Mouse (Mus musculus) telencephalon, adult 2 months (tissue): ENCODE measurements around the gene Ddx23.

Source experiments
- DNase-seq: peaks from one replicate; pipeline ENCODE4 v3.0.0-alpha.2; 2011; ENCODE audit warnings: low read depth, low spot score

Gene Ddx23

DNA sequence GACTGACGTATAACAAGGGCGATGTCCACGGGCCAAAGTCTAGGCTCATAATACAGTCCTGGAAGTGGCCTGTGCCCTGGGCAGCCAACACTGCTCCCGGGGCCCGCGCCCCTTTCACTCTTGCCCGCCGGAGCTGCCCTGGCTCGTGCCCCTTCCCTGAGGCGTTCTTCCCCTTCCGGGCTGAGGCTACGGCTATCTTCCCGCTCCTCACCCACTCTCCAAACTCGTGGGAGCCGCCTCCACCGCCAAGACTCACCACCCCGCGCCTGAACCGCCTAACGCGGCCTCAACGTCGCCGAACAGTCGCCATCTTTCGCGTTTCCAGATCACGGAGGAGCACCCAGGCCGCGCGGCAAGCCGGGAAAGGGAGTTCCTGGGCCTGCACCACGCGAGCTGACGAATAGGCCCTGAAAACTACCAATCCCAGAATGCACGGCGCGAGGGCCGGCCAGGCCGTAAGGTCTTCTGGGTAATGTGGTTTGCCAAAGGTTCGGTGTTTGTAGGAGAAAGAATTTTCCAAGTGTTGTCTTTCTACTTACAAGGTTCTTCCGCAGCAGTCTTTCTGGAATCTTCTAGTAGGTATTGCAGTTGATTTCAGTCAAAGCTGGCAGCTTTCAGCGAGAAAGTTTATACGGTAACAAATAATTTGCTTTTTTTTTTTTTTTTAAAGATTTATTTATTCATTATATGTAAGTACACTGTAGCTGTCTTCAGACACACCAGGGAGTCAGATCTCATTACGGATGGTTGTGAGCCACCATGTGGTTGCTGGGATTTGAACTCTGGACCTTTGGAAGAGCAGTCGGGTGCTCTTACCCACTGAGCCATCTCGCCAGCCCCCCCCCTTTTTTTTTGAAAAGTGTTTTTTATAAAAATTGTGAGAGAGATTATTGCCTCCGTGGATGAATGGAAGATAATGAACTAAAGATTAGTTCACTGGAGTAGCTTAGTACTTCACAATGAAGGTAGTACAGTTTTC is at the start of gene Ddx23:
TSS of gene Ddx23 (minus strand) at position 328 of the 979 bp plus-strand sequence.
- DNase-seq: peak; percentile 98

- no peak for DNase-seq
These were observed 47.7 kb upstream of the Ddx23 start for GRCm38 (mm10) chr15:98710442-98710841.

- DNase-seq: peak; percentile 93
These were observed 45.2 kb upstream of the Ddx23 start, which contains the start of gene Ccdc65 for GRCm38 (mm10) chr15:98707766-98708372. TSS of gene Ccdc65 (plus strand) at chr15:98708207.

DNA sequence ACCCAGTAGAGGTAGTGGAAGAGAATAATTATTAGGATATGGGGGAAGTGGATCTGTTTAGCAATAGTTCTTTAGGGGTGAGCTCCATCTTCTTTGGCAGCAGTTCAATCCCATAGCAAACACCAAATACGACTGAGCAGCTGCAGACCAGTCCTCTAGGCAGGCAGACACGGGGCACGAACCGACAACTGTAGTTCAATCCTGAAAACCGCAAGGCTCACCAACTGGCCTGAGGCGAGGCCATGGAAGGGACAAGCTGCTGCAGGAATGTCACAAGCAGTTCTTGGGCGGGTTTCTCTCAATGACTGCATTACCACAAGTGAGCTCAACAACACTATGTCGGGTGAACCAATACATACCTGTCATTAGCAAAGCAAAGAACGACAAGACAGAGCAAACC is 41.6 kb upstream of the Ddx23 start:
- no peak for DNase-seq

DNA sequence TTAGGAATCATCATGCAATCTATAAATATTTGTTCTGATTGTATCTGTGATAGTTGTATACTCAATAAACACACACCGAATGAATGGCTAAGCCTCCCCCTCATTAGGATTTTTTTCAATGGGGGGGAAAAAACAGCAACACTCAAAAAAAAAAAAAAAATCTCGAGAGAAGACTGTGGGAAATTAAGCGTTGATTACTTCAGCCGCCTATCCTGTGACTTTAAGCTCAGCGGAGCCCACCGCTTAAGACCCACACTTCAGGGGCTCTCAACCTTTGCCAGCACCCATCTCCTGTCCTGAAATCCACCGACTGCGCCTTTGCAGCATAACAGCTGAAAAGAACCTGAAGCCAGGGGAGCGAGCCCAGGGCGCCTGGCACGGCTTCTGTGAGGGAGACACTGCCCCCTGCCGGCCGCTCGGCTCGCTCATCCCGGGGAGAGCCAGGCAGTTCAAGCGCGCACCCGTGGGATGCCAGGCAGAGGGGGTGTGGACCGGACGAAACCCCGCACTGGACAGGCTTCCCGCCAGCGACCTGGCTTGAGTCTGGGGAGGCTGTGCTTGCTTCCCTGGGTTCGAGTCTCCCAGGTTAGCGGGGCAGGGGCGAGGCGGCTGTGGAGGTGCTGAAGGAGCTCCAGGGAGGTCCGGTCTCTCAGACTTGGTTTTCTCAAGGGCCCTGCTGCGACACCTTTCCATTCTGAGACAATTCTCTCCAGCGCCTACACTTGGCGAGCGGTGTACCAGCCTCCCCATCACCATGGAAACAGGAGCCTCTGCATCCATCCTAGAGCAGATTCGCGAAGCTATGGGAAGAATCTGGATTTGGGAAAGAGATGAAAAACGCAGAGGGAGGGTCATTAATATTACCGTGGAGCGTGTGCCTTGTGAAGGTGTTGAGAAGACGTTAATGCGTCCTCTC is 36.8 kb upstream of the Ddx23 start:
- DNase-seq: peak; percentile 89

GRCm38 (mm10) chr15:98696216-98696615 is 33.5 kb upstream of the Ddx23 start:
- DNase-seq: no peak

DNA sequence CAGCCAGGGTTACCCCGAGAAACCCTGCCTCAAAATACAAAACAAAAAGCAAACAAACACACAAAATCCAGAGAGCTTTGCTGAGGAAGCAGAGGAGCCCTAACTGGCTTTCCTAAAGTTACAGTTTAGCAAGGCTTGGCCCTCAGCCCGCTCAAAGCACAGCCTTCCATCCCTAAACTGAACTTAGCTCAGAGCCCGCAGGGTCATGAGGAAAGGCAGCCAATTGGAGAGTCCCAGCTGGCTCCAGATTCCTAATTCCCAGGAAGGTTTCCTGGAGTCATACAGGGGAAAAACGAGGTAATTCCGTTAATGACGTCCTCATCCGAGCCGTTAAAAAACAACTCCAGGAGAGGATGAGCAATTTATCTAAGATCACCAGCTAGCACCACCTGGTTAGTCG is 33.0 kb upstream of the Ddx23 start:
- no peak for DNase-seq

DNA sequence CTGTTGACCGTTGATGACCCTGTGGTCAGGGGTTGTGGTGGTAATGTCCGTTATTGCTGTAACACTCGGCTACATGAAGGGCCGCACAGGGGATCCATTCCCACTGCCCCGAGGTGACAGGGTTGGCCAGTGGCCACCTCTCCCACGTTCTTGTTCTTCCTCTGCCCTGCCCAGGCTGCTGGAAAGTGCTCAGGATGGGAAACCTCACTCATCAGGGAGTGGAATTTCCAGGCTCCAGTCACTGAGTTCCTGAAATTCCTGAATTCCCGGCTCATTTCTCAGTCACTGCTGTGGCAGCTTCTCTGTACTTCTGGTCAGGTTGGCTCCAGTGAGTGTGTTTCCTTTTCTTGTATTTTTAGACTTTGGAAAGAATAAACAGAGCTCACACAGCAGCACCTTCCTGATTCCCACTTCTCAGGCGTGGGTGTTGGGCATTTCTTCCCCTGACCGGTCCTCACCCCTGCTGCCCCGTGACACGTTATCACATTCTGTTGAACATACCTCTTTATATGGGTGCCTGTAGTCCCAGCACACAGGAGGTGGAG is 29.5 kb upstream of the Ddx23 start:
- DNase-seq: no peak

DNA sequence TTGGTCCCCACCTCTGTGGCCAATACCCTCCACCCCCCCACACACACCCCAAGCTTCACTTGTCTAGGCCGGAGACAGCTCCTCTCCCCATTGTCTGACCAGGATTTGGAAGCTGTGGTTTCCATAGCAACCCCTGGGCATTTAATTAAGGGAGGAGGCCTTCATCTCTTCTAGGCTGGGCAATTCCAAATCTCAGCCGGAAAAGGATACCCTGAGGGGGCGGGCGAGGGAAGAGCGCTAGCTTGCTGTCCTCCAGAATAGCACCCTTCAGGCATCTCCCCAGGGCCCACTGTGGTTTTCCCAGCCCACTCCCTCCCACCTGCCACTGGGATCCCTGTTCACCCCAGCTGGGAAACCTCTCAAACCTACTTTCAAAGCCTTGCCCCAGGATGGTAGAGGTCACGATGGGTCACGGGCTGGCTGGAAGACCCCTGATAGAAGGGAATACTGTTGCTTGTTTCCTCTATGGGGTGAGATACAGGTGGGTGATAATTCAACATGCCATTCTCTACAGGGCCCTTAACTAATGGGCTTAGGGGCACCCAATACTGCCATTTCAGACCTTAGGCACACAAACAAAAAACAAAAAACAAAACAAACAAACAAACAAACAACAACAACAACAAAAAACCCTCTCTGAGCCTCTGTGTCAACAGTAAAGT is 28.9 kb upstream of the Ddx23 start:
- DNase-seq: peak; percentile 65

DNA sequence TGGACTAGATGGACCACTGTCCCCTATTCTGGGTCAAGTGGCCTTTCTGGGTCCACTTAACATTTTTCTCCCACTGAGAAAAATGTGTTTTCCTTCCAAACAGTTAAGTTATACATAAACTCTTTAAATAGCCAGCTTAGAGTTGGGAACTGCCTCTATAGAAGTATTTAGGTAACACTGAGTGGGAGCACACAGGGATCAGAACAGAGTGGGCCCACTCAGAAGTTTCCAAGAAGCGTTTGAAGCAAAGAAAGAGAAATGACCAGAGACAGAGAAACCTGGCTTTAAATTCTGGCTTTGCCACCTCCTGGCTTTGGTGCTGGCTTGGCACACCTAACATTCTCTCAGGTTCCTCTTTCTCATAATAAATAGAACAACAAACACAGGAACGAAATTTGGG is 27.0 kb upstream of the Ddx23 start:
- no peak for DNase-seq

- no peak for DNase-seq
These were observed 23.2 kb upstream of the Ddx23 start for GRCm38 (mm10) chr15:98685926-98686325.

GRCm38 (mm10) chr15:98683746-98684145 is 21.1 kb upstream of the Ddx23 start:
- no peak for DNase-seq

- no peak for DNase-seq
These were observed 20.5 kb upstream of the Ddx23 start for GRCm38 (mm10) chr15:98683177-98683576.

GRCm38 (mm10) chr15:98681633-98682032 is 18.9 kb upstream of the Ddx23 start:
- no peak for DNase-seq

- no peak for DNase-seq
These were observed 18.0 kb upstream of the Ddx23 start for GRCm38 (mm10) chr15:98680660-98681059.

- DNase-seq: no peak
These were observed 15.3 kb upstream of the Ddx23 start for GRCm38 (mm10) chr15:98677977-98678376.

DNA sequence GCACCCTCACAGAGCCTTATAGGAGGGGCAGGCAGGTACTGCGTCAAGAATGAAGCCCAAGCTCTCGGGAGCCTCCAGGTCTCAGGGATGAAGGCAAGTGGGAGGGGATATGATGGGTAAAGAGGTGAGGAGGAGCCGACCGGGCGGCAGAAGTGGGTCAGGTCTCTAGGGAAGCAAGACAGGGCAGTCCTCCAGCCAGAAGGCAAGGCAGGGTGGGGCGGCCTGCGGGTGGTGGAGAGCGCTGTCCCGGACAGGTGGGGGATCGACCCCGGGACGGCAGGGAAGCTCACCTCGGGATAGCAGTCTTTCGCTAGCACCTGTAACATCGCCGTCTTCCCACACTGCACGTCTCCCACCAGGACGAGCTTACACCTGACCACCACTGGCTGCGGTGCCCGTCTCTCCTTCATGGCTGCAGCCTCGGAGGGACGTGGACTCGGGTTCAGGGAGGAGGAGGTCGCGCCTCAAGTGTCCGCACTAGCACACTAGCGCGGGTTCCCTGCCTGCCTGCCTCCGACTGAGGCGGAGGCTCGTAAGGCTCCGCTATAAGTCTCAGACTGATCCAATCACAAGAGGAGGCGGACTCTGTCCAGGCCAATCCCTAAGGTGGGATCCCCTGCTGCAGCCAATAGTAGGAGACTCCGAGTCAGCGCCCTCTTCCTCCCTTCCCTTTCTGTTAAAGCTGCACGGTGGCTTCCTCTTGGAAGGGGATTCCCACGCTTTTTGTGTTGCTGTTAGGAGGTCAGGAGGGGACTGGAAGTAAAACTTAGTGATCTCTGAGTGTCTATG is 14.4 kb upstream of the Ddx23 start, which contains the start of gene Rnd1:
TSS of gene Rnd1 (minus strand) at position 522 of the 789 bp plus-strand sequence.
- DNase-seq: peak; percentile 92

GRCm38 (mm10) chr15:98676471-98676870 is 13.8 kb upstream of the Ddx23 start:
- no peak for DNase-seq

GRCm38 (mm10) chr15:98675634-98676250 is 13.0 kb upstream of the Ddx23 start:
- no peak for DNase-seq
